Mouse (Mus musculus): ENCODE results near the gene Msto1. TPM values are rescaled to one million over a fixed set of nuclear protein-coding genes. Genes with fewer than 3 reads are reported as not detected.

Msto1 gene
- total RNA-seq (2012; rRNA removed), result 59.7 and 71.2 TPM in 2 replicates
- 63.5 and 70.7 TPM in 2 replicates for total RNA-seq (2014; rRNA removed)
- 70.2 and 72.7 TPM in 2 replicates for polyA plus RNA-seq (2012; ENCODE audit: insufficient read length, low read depth)

DNA sequence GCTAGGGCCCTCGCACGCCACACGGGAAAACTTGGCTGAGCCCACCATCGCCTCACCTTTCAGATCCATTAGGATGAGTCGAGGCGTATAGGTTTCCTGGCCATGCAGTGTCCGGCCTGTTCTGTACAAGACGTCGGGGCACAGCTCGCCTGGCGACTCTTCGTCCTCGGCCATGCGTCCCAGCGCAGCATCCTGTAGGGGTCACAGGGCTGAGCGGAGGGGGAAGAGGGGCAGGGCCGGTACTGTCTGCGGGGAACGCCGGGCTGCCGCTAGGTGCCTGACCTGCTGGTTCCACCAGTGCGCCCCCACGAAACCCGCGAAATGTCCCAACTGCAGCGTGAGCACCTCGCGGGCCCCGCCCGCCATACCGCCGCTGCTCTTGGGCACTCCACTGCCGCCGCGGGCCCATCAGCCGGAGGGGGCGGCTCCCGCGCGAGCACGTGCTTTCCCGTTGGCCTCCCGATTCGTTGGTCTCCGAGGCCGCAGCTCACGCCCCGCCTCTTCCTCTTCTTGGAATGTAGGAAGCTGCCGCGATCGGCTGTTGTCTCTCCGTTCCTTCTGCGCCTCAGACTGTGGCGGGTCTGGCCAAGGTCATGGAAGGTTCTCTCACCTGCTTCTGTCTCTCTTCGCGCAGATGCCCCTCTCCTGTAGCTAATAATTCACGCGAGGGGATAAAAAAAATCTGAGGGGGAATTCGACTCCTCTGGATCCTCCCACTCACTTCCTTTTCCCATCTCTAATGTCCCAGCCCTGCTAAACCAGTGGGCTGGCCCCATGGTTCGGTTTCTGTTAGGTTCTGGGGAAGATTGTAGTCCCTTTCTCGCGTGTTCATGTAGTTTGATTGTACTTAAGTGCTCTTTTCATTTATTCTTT is at the start of gene Msto1:
Gene Msto1, minus strand, starts transcription at position 489 of the 873 bp plus-strand sequence.
- H3K27me3 ChIP-seq (replicated peaks), result no peaks in the 10 kb centered on the region
- peak within 1 kb of the TSS; percentile 93 for H3K4me2 ChIP-seq (ENCODE audit: insufficient read depth, low read depth, poor library complexity, severe bottlenecking)
- peak; percentile 95 for DNase-seq (ENCODE audit: extremely low read depth)
- in situ Hi-C loops (cut with MboI; ENCODE audit: low pct_ligation_motif_present, low pct_unique_long_range_greater_than_20kb, low sequenced_read_pairs) (no loop called here), dilution Hi-C loops (cut with MboI; ENCODE audit: extremely low pct_ligation_motif_present, extremely low pct_unique_long_range_greater_than_20kb, low sequenced_read_pairs) (no loop called here)
- peaks cover 13% of the 10 kb centered on the region; the same call in 1 of the 2 replicates for H3K79me2 ChIP-seq (replicated peaks; ENCODE audit: control insufficient read depth, extremely low read depth, insufficient read depth, poor library complexity, severe bottlenecking)
- peak within 1 kb of the TSS; percentile 77 for H3K9ac ChIP-seq (ENCODE audit: insufficient read depth, low read depth)
- H3K36me3 ChIP-seq (replicated peaks in 1 of 2; ENCODE audit: control insufficient read depth in 1 of 2, insufficient read depth in 1 of 2, low read length in 1 of 2), result peaks cover 35 to 56% of the 10 kb centered on the region in 2 experiments
- peak within 1 kb of the TSS; percentile 80 to 93 (median 86) for H3K4me3 ChIP-seq (replicated peaks in 1 of 3; ENCODE audit: low read depth in 2 of 3, low read length in 2 of 3, poor library complexity in 1 of 3)
- no peaks in the 10 kb centered on the region for H3K9me3 ChIP-seq (replicated peaks; ENCODE audit: low read length)
- peaks cover 5 to 16% of the 10 kb centered on the region in 2 experiments; a peak in 3 of 4 replicates for H3K4me1 ChIP-seq (ENCODE audit: control insufficient read depth in 1 of 2, insufficient read depth in 2 of 2)
- H3K27ac ChIP-seq (ENCODE audit: insufficient read depth, low read depth), result peak within 1 kb of the TSS; percentile 22; the same call in 1 of the 2 replicates
- TF ChIP-seq CTCF (conservative IDR thresholded peaks at IDR 0.05 in 1 of 2, IDR thresholded peaks at IDR 0.05 in 1 of 2; ENCODE audit: low read depth in 2 of 2, low read length in 2 of 2) (no peak), JUN (IDR thresholded peaks at IDR 0.05; ENCODE audit: insufficient read depth, low read depth, low read length) (no peak), SMC3 (IDR thresholded peaks at IDR 0.05; ENCODE audit: low read depth, low read length) (no peak), RCOR1 (conservative IDR thresholded peaks at IDR 0.05; ENCODE audit: low read depth, low read length) (0 out of 2 replicates have a peak, but pooled peaks have one; percentile 23), JUND (conservative IDR thresholded peaks at IDR 0.05; ENCODE audit: low read depth, low read length) (no peak), POLR2A (IDR thresholded peaks at IDR 0.05; ENCODE audit: low read depth, low read length) (peak; percentile 99), CHD1 (IDR thresholded peaks at IDR 0.05; ENCODE audit: low read depth, low read length) (peak; percentile 51; the same call in 1 of the 2 replicates), ZNF384 (IDR thresholded peaks at IDR 0.05; ENCODE audit: low read depth, low read length) (peak; percentile 60), EP300 (IDR thresholded peaks at IDR 0.05; ENCODE audit: low read length) (0 out of 2 replicates have a peak, but pooled peaks have one; percentile 20), ZMIZ1 (IDR thresholded peaks at IDR 0.05; ENCODE audit: low read depth, low read length) (peak; percentile 98), USF1 (IDR thresholded peaks at IDR 0.05; ENCODE audit: low read depth, low read length) (peak; percentile 90), MXI1 (IDR thresholded peaks at IDR 0.05; ENCODE audit: low read depth, low read length) (peak; percentile 89), HCFC1 (IDR thresholded peaks at IDR 0.05; ENCODE audit: low read depth, low read length) (peak; percentile 72), KAT2A (IDR thresholded peaks at IDR 0.05; ENCODE audit: insufficient replicate concordance, low read length) (peak; percentile 58; the same call in 1 of the 2 replicates), IRF4 (IDR thresholded peaks at IDR 0.05; ENCODE audit: low read depth, low read length) (peak; percentile 63), MYC (IDR thresholded peaks at IDR 0.05; ENCODE audit: low read depth, low read length) (peak; percentile 84), MEF2A (IDR thresholded peaks at IDR 0.05; ENCODE audit: borderline replicate concordance, low read depth, low read length) (peak; percentile 64; the same call in 1 of the 2 replicates), ETS1 (conservative IDR thresholded peaks at IDR 0.05; ENCODE audit: low read depth, low read length) (no peak), MAFK (IDR thresholded peaks at IDR 0.05; ENCODE audit: insufficient replicate concordance, low read length) (no peak), E2F4 (IDR thresholded peaks at IDR 0.05; ENCODE audit: insufficient replicate concordance, low read depth, low read length) (peak; percentile 49; the same call in 1 of the 2 replicates), GABPA (IDR thresholded peaks at IDR 0.05; ENCODE audit: insufficient replicate concordance, low read depth, low read length) (no peak), NRF1 (IDR thresholded peaks at IDR 0.05; ENCODE audit: low read depth, low read length) (0 out of 2 replicates have a peak, but pooled peaks have one; percentile 22), ZC3H11A (IDR thresholded peaks at IDR 0.05; ENCODE audit: low read depth, low read length) (no peak), TCF12 (IDR thresholded peaks at IDR 0.05; ENCODE audit: low read depth, low read length) (peak; percentile 87), MAZ (IDR thresholded peaks at IDR 0.05; ENCODE audit: low read depth, low read length) (no peak; the same call in 1 of the 2 replicates), NELFE (IDR thresholded peaks at IDR 0.05; ENCODE audit: low read depth, low read length) (peak; percentile 99), ZKSCAN1 (IDR thresholded peaks at IDR 0.05; ENCODE audit: borderline replicate concordance, low read depth, low read length) (no peak), CHD2 (IDR thresholded peaks at IDR 0.05; ENCODE audit: low read length) (peak; percentile 42; the same call in 1 of the 2 replicates), ELF1 (IDR thresholded peaks at IDR 0.05; ENCODE audit: low read depth, low read length) (peak; percentile 85), MAX (IDR thresholded peaks at IDR 0.05; ENCODE audit: low read length) (peak; percentile 97), RAD21 (IDR thresholded peaks at IDR 0.05; ENCODE audit: low read depth, low read length) (no peak), SIN3A (IDR thresholded peaks at IDR 0.05; ENCODE audit: low read length) (peak; percentile 89), UBTF (IDR thresholded peaks at IDR 0.05; ENCODE audit: low read depth, low read length) (no peak), POLR2AphosphoS2 (IDR thresholded peaks at IDR 0.05; ENCODE audit: low read depth, low read length) (peak; percentile 83; the same call in 1 of the 2 replicates), TBP (conservative IDR thresholded peaks at IDR 0.05; ENCODE audit: low read depth, low read length) (peak; percentile 90), BHLHE40 (IDR thresholded peaks at IDR 0.05; ENCODE audit: low read depth, low read length) (peak; percentile 77), PAX5 (IDR thresholded peaks at IDR 0.05; ENCODE audit: low read length) (no peak)
